Mouse (Mus musculus) intestine, postnatal 0 days (tissue): ENCODE data around the gene Ddx50. TPM values are rescaled to one million over a fixed set of nuclear protein-coding genes. Genes with fewer than 3 reads are reported as not detected.

Source experiments
- ATAC-seq: fragments of 200-750 bp; cut with Nextera tagmentation; 2 replicates; pipeline ENCODE4 v1.8.0; 2017; ENCODE audit warnings: mild to moderate bottlenecking, moderate TSS enrichment, moderate library complexity
- H3K27ac ChIP-seq: fragments of 300-500 bp; sonication (generic); 2 replicates; pipeline ENCODE4 v1.5.1; 2014; ENCODE audit warnings: mild to moderate bottlenecking, low read depth, low read length, moderate library complexity
- H3K27me3 ChIP-seq: fragments of 300-500 bp; sonication (generic); replicated peaks from 2 replicates; pipeline ENCODE4 v1.6.1; 2014; ENCODE audit warnings: low read length, mixed read lengths; ENCODE audit not compliant: control insufficient read depth, insufficient read depth
- H3K36me3 ChIP-seq: fragments of 300-500 bp; sonication (generic); 2 replicates; pipeline ENCODE4 v1.6.1; 2014; ENCODE audit warnings: mild to moderate bottlenecking, moderate library complexity; ENCODE audit not compliant: control insufficient read depth, insufficient read depth
- H3K4me1 ChIP-seq: fragments of 300-500 bp; sonication (generic); replicated peaks from 2 replicates; pipeline ENCODE4 v1.6.1; 2014; ENCODE audit warnings: antibody characterized with exemption, low read length, mixed read lengths; ENCODE audit not compliant: control insufficient read depth, insufficient read depth
- H3K4me2 ChIP-seq: fragments of 300-500 bp; sonication (generic); replicated peaks from 2 replicates; pipeline ENCODE4 v1.6.1; 2014; ENCODE audit warnings: low read depth, mild to moderate bottlenecking, moderate library complexity
- H3K4me3 ChIP-seq: fragments of 300-500 bp; sonication (generic); 2 replicates; pipeline ENCODE4 v1.5.1; 2014; ENCODE audit warnings: low read depth, low read length
- H3K9ac ChIP-seq: fragments of 300-500 bp; sonication (generic); 2 replicates; pipeline ENCODE4 v1.6.1; 2014; ENCODE audit warnings: mild to moderate bottlenecking, low read depth, low read length
- H3K9me3 ChIP-seq: fragments of 300-500 bp; sonication (generic); 2 replicates; pipeline ENCODE4 v1.6.1; 2016; ENCODE audit warnings: mixed run types; ENCODE audit not compliant: control insufficient read depth
- CTCF ChIP-seq: sonication (generic); IDR thresholded peaks from 2 replicates; pipeline ENCODE4 v1.5.1; 2016; ENCODE audit warnings: low read depth, mild to moderate bottlenecking, control low read depth, antibody characterized with exemption, moderate library complexity
- WGBS: fragments of 180-500 bp; shearing (Covaris S2); extraction: QIAGEN DNeasy Blood & Tissue Kit; methylation state at CpG from one replicate; pipeline ENCODE4 v1.1.7; 2014; 5-methylcytosine and 5-hydroxymethylcytosine counted together
- microRNA-seq: library from miRNA; unstranded; fragments of <30 nt; microRNA quantifications from one replicate; pipeline ENCODE4, GENCODE M21; 2016
- polyA plus RNA-seq: library from polyadenylated mRNA; unstranded; fragments of >200 nt; fragmentation: Nextera tagmentation; extraction: Ambion mirVana; gene quantifications from 2 replicates; pipeline ENCODE4 v1.2.1, GENCODE M21; 2015

Gene Ddx50
- polyA plus RNA-seq, 1 experiment from 2014 or later = 69.6 TPM

- TF ChIP-seq CTCF = no peak
- 5% methylated on average over 33 of the region's 33 CpGs for WGBS
- H3K9ac ChIP-seq = peak within 1 kb of the TSS; percentile 74
- peak within 1 kb of the TSS; percentile 96 for H3K4me3 ChIP-seq
- peak; percentile 99 for ATAC-seq
- peak within 1 kb of the TSS; percentile 65 for H3K27ac ChIP-seq
- H3K36me3 ChIP-seq = peaks cover 36% of the 10 kb centered on the region
- no peaks in the 10 kb centered on the region for H3K9me3 ChIP-seq
- H3K27me3 ChIP-seq = no peaks in the 10 kb centered on the region
- peak within 1 kb of the TSS; percentile 88 for H3K4me2 ChIP-seq
- peaks cover 6% of the 10 kb centered on the region; the same call in 1 of the 2 replicates for H3K4me1 ChIP-seq
These were observed 72.5 kb downstream of the Ddx50 start, which contains the start of gene Kif1bp for GRCm38 (mm10) chr10:62578338-62579100. Kif1bp (minus strand) TSS chr10:62578457.

- ATAC-seq = peak; percentile 81
- WGBS = under 1% methylated on average over 54 of the region's 54 CpGs
- H3K27ac ChIP-seq = peak overlapping the region; percentile 65
- H3K9ac ChIP-seq = peak overlapping the region; percentile 74
- H3K27me3 ChIP-seq = no peaks in the 10 kb centered on the region
- H3K4me2 ChIP-seq = peak overlapping the region; percentile 88
- H3K36me3 ChIP-seq = peaks cover 35% of the 10 kb centered on the region
- H3K4me1 ChIP-seq = peaks cover 6% of the 10 kb centered on the region; the same call in 1 of the 2 replicates
- no peaks in the 10 kb centered on the region for H3K9me3 ChIP-seq
- 0 out of 2 replicates have a peak, but pooled peaks have one; percentile 17 for TF ChIP-seq CTCF
- peak overlapping the region; percentile 96 for H3K4me3 ChIP-seq
These were observed 73.2 kb downstream of the Ddx50 start for GRCm38 (mm10) chr10:62577673-62578337.

- H3K27ac ChIP-seq = no peak overlapping the region
- no peak overlapping the region for H3K9ac ChIP-seq
- H3K9me3 ChIP-seq = no peaks in the 10 kb centered on the region
- H3K4me3 ChIP-seq = no peak overlapping the region
- peaks cover 6% of the 10 kb centered on the region; the same call in 1 of the 2 replicates for H3K4me1 ChIP-seq
- no peak for ATAC-seq
- no peak for TF ChIP-seq CTCF
- peaks cover 20% of the 10 kb centered on the region for H3K36me3 ChIP-seq
- no peak overlapping the region for H3K4me2 ChIP-seq
- 90% methylated on average over 13 of the region's 13 CpGs for WGBS
- no peaks in the 10 kb centered on the region for H3K27me3 ChIP-seq
These were observed 76.0 kb downstream of the Ddx50 start for GRCm38 (mm10) chr10:62575001-62575400.

GRCm38 (mm10) chr10:62570126-62570871 is 80.7 kb downstream of the Ddx50 start:
- ATAC-seq = peak; percentile 69
- H3K27me3 ChIP-seq = no peaks in the 10 kb centered on the region
- peak overlapping the region; percentile 9; the same call in 1 of the 2 replicates for H3K27ac ChIP-seq
- WGBS = 56% methylated on average over 7 of the region's 7 CpGs
- H3K4me2 ChIP-seq = no peak overlapping the region
- H3K4me3 ChIP-seq = no peak overlapping the region
- peak; percentile 31 for TF ChIP-seq CTCF
- no peak overlapping the region for H3K9ac ChIP-seq
- peaks cover 37% of the 10 kb centered on the region for H3K36me3 ChIP-seq
- no peaks in the 10 kb centered on the region for H3K9me3 ChIP-seq
- no peaks in the 10 kb centered on the region for H3K4me1 ChIP-seq

- Histone ChIP-seq H3K36me3 (peaks cover 41% of the 10 kb centered on the region), H3K27ac (no peak overlapping the region), H3K9ac (no peak overlapping the region), H3K4me2 (no peak overlapping the region; the same call in 1 of the 2 replicates), H3K9me3 (no peaks in the 10 kb centered on the region), H3K4me1 (no peaks in the 10 kb centered on the region), H3K27me3 (no peaks in the 10 kb centered on the region), H3K4me3 (no peak overlapping the region)
- WGBS = 62% methylated on average over 4 of the region's 4 CpGs
- ATAC-seq = no peak
- no peak for TF ChIP-seq CTCF
These were observed 82.2 kb downstream of the Ddx50 start for GRCm38 (mm10) chr10:62568861-62569260.

Small RNA genes lying within 50 kb of the gene (microRNA-seq; reads per million reads assigned to microRNA genes)
- not detected for gene Mir7215

Other genes with a start within 250 kb of the Ddx50 start
- gene Hkdc1, start 228.7 kb downstream of the Ddx50 start, polyA plus RNA-seq = 37.7 and 47.1 TPM in 2 replicates
- gene 4930507D05Rik, start 201.7 kb downstream of the Ddx50 start, polyA plus RNA-seq = 0.14 TPM in 2 replicates
- 12.8 and 13.6 TPM in 2 replicates for gene Supv3l1, start 201.5 kb downstream of the Ddx50 start, polyA plus RNA-seq
- gene Vps26a, start 164.4 kb downstream of the Ddx50 start, polyA plus RNA-seq = 102 and 116 TPM in 2 replicates
- 18.9 and 21.6 TPM in 2 replicates for gene Srgn, start 123.8 kb downstream of the Ddx50 start, polyA plus RNA-seq
- 21.7 and 23.2 TPM in 2 replicates for gene Kif1bp, start 72.8 kb downstream of the Ddx50 start, polyA plus RNA-seq
- 9.6 and 11.1 TPM in 2 replicates for gene Ddx21, start 48.9 kb downstream of the Ddx50 start, polyA plus RNA-seq
- gene Stox1, start 74.9 kb upstream of the Ddx50 start, polyA plus RNA-seq = 0.44 and 0.97 TPM in 2 replicates
- 45.7 and 46.8 TPM in 2 replicates for gene Ccar1, start 141.1 kb upstream of the Ddx50 start, polyA plus RNA-seq